Mouse (Mus musculus) forebrain, embryonic 11.5 days (tissue): ENCODE results near the gene Msx3. TPM values are rescaled to one million over a fixed set of nuclear protein-coding genes. Genes with fewer than 3 reads are reported as not detected.
A peak's percentile ranks its signal among the peaks of the same experiment; 100 is the strongest.

Experiments
- ATAC-seq: fragments of 200-750 bp; cut with Nextera tagmentation; replicated peaks from 2 replicates; pipeline ENCODE4 v1.8.0; 2017; ENCODE audit warnings: moderate TSS enrichment; ENCODE audit not compliant: low FRiP score
- DNase-seq: peaks from one replicate; pipeline ENCODE4 v3.0.0-alpha.2; 2017; ENCODE audit warnings: low spot score
- H3K27ac ChIP-seq: fragments of 300-500 bp; sonication (generic); 2 replicates; pipeline ENCODE4 v1.5.1; 2014; ENCODE audit warnings: low read depth, low read length
- H3K27me3 ChIP-seq: fragments of 300-500 bp; sonication (generic); 2 replicates; pipeline ENCODE4 v1.6.1; 2014; ENCODE audit warnings: mild to moderate bottlenecking, low read length, mixed read lengths; ENCODE audit not compliant: control insufficient read depth, insufficient read depth
- H3K36me3 ChIP-seq: fragments of 300-500 bp; sonication (generic); 2 replicates; pipeline ENCODE4 v1.6.1; 2014; ENCODE audit warnings: mild to moderate bottlenecking, low read length, moderate library complexity, mixed read lengths; ENCODE audit not compliant: control insufficient read depth, insufficient read depth
- H3K4me1 ChIP-seq: fragments of 300-500 bp; sonication (generic); replicated peaks from 2 replicates; pipeline ENCODE4 v1.6.1; 2014; ENCODE audit warnings: low read length, mixed read lengths; ENCODE audit not compliant: control insufficient read depth, insufficient read depth
- H3K4me2 ChIP-seq: fragments of 300-500 bp; sonication (generic); 2 replicates; pipeline ENCODE4 v1.6.1; 2014; ENCODE audit warnings: low read depth, mild to moderate bottlenecking, low read length, moderate library complexity, mixed read lengths; ENCODE audit not compliant: severe bottlenecking
- H3K4me3 ChIP-seq: fragments of 300-500 bp; sonication (generic); 2 replicates; pipeline ENCODE4 v1.5.1; 2014; ENCODE audit warnings: low read depth, low read length
- H3K9ac ChIP-seq: fragments of 300-500 bp; sonication (generic); 2 replicates; pipeline ENCODE4 v1.6.1; 2014; ENCODE audit warnings: low read length
- H3K9me3 ChIP-seq: fragments of 300-500 bp; sonication (generic); 2 replicates; pipeline ENCODE4 v1.6.1; 2016; ENCODE audit warnings: low read length, mixed read lengths; ENCODE audit not compliant: control insufficient read depth
- WGBS: fragments of 180-500 bp; shearing (Covaris S2); extraction: QIAGEN DNeasy Blood & Tissue Kit; methylation state at CpG from one replicate; pipeline ENCODE4 v1.1.7; 2014; 5-methylcytosine and 5-hydroxymethylcytosine counted together
- polyA plus RNA-seq: library from polyadenylated mRNA; unstranded; fragments of >200 nt; fragmentation: Nextera tagmentation; extraction: Ambion mirVana; gene quantifications from 2 replicates; pipeline ENCODE4 v1.2.1, GENCODE M21; 2014

Msx3 gene
- polyA plus RNA-seq, 1 experiment from 2014 or later = 2.4 TPM

GRCm38 (mm10) chr7:140081408-140082241 is 32.7 kb upstream of the Msx3 start:
- peak; percentile 11; the same call in 1 of the 2 replicates for ATAC-seq
- peak overlapping the region; percentile 32 for H3K4me3 ChIP-seq
- DNase-seq = no peak
- 11% methylated on average over 20 of the region's 20 CpGs for WGBS
- no peaks in the 10 kb centered on the region for H3K9me3 ChIP-seq
- no peak overlapping the region for H3K27ac ChIP-seq
- H3K36me3 ChIP-seq = no peaks in the 10 kb centered on the region
- peaks cover 22% of the 10 kb centered on the region for H3K4me1 ChIP-seq
- peak overlapping the region; percentile 2 for H3K9ac ChIP-seq
- peak overlapping the region; percentile 71; the same call in 1 of the 2 replicates for H3K4me2 ChIP-seq
- peaks cover 18% of the 10 kb centered on the region for H3K27me3 ChIP-seq

GRCm38 (mm10) chr7:140080503-140081156 is 31.7 kb upstream of the Msx3 start:
- H3K27ac ChIP-seq = no peak overlapping the region
- DNase-seq (peak; percentile 91), ATAC-seq (peak; percentile 85)
- H3K9me3 ChIP-seq = no peaks in the 10 kb centered on the region
- H3K9ac ChIP-seq = peak overlapping the region; percentile 50
- H3K4me2 ChIP-seq = peak overlapping the region; percentile 71
- WGBS = 5% methylated on average over 24 of the region's 24 CpGs
- peak overlapping the region; percentile 32 for H3K4me3 ChIP-seq
- H3K27me3 ChIP-seq = peaks cover 18% of the 10 kb centered on the region
- H3K4me1 ChIP-seq = peaks cover 22% of the 10 kb centered on the region
- no peaks in the 10 kb centered on the region for H3K36me3 ChIP-seq

GRCm38 (mm10) chr7:140078711-140079110 is 29.8 kb upstream of the Msx3 start:
- no peak for ATAC-seq
- H3K9ac ChIP-seq = no peak overlapping the region
- no peak overlapping the region for H3K4me2 ChIP-seq
- 5% methylated on average over 5 of the region's 5 CpGs for WGBS
- H3K4me1 ChIP-seq = peaks cover 22% of the 10 kb centered on the region
- H3K27me3 ChIP-seq = peaks cover 18% of the 10 kb centered on the region
- DNase-seq = peak; percentile 87
- H3K27ac ChIP-seq = no peak overlapping the region
- no peak overlapping the region for H3K4me3 ChIP-seq
- no peaks in the 10 kb centered on the region for H3K36me3 ChIP-seq
- no peaks in the 10 kb centered on the region for H3K9me3 ChIP-seq

- H3K4me1 ChIP-seq = peaks cover 22% of the 10 kb centered on the region
Measured at GRCm38 (mm10) chr7:140077698-140078097, 28.8 kb upstream of the Msx3 start.

GRCm38 (mm10) chr7:140070042-140070711 is 21.3 kb upstream of the Msx3 start:
- H3K27ac ChIP-seq = no peak overlapping the region
- no peaks in the 10 kb centered on the region for H3K9me3 ChIP-seq
- H3K36me3 ChIP-seq = no peaks in the 10 kb centered on the region
- H3K27me3 ChIP-seq = peaks cover 22% of the 10 kb centered on the region
- DNase-seq = no peak
- ATAC-seq = no peak
- peak overlapping the region; percentile 33 for H3K9ac ChIP-seq
- WGBS = 32% methylated on average over 38 of the region's 39 CpGs
- H3K4me3 ChIP-seq = no peak overlapping the region
- peak overlapping the region; percentile 36; the same call in 1 of the 2 replicates for H3K4me2 ChIP-seq
- H3K4me1 ChIP-seq = no peaks in the 10 kb centered on the region

More at GRCm38 (mm10) chr7:140077698-140078097, 28.8 kb upstream of the Msx3 start:
- ATAC-seq (no peak), DNase-seq (no peak)
- Histone ChIP-seq H3K4me3 (no peak overlapping the region), H3K4me2 (no peak overlapping the region), H3K27ac (no peak overlapping the region), H3K36me3 (no peaks in the 10 kb centered on the region), H3K27me3 (peaks cover 18% of the 10 kb centered on the region), H3K9ac (no peak overlapping the region), H3K9me3 (no peaks in the 10 kb centered on the region)
- WGBS = 81% methylated on average over 6 of the region's 6 CpGs

DNA sequence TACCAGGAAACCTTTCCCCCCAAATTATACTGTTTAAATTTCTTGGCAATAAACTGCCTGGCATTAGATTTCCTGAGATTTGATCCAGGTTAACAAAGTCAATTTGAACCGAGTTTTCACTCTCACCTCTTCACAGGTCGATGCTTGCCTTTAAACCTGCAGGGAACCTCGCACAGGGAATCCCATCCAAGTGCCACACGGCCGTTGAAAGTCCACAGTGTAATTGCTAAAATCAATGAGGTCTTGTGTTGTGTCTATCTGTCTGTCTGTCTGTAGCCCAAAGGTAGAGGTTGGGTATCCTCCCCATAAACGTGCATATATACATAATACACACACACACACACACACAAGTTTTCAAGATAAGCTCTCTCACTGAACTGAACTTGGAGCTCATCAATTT is 18.5 kb upstream of the Msx3 start:
- ATAC-seq (no peak), DNase-seq (no peak)
- H3K4me2 ChIP-seq = no peak overlapping the region
- H3K4me1 ChIP-seq = no peaks in the 10 kb centered on the region; the same call in 1 of the 2 replicates
- 75% methylated on average over 6 of the region's 6 CpGs for WGBS
- H3K9me3 ChIP-seq = no peaks in the 10 kb centered on the region
- no peaks in the 10 kb centered on the region for H3K36me3 ChIP-seq
- H3K4me3 ChIP-seq = no peak overlapping the region
- no peak overlapping the region for H3K27ac ChIP-seq
- no peak overlapping the region for H3K9ac ChIP-seq
- peaks cover 37% of the 10 kb centered on the region for H3K27me3 ChIP-seq

- ATAC-seq (no peak), DNase-seq (peak; percentile 86)
- Histone ChIP-seq H3K27ac (no peak overlapping the region), H3K27me3 (peaks cover 44% of the 10 kb centered on the region), H3K36me3 (no peaks in the 10 kb centered on the region), H3K9me3 (no peaks in the 10 kb centered on the region), H3K9ac (no peak overlapping the region), H3K4me2 (no peak overlapping the region), H3K4me1 (peaks cover 20% of the 10 kb centered on the region), H3K4me3 (no peak overlapping the region)
- WGBS = 15% methylated on average over 7 of the region's 7 CpGs
Measured at GRCm38 (mm10) chr7:140063092-140063491, 14.2 kb upstream of the Msx3 start.

- H3K4me2 ChIP-seq = no peak overlapping the region
- H3K36me3 ChIP-seq = no peaks in the 10 kb centered on the region
- H3K9ac ChIP-seq = no peak overlapping the region
- WGBS = 7% methylated on average over 11 of the region's 11 CpGs
- peaks cover 22% of the 10 kb centered on the region for H3K4me1 ChIP-seq
- peak; percentile 76 for DNase-seq
- peaks cover 44% of the 10 kb centered on the region for H3K27me3 ChIP-seq
- H3K9me3 ChIP-seq = no peaks in the 10 kb centered on the region
- H3K27ac ChIP-seq = no peak overlapping the region
- no peak overlapping the region for H3K4me3 ChIP-seq
- 0 out of 2 replicates have a peak, but pooled peaks have one; percentile 6 for ATAC-seq
Measured at GRCm38 (mm10) chr7:140062307-140062706, 13.4 kb upstream of the Msx3 start.
